Mouse (Mus musculus) layer of hippocampus, postnatal 25 days (tissue): ENCODE measurements around the gene Sufu. TPM values are rescaled to one million over a fixed set of nuclear protein-coding genes. Genes with fewer than 3 reads are reported as not detected.

Source experiments
- DNase-seq, 2 experiments: peaks; one replicate each; pipeline ENCODE4 v3.0.0; 2022; ENCODE audit warnings: mixed read lengths in 2 of 2, low spot score in 1 of 2; ENCODE audit errors: extremely low spot score in 1 of 2
- total RNA-seq, 2 experiments: library from RNA; stranded (reverse); gene quantifications; 2 replicates each; pipeline ENCODE4 v1.2.3; 2021

Sufu gene
- total RNA-seq, 2 experiments from 2014 or later, result 19.4 to 22.1 TPM

DNA sequence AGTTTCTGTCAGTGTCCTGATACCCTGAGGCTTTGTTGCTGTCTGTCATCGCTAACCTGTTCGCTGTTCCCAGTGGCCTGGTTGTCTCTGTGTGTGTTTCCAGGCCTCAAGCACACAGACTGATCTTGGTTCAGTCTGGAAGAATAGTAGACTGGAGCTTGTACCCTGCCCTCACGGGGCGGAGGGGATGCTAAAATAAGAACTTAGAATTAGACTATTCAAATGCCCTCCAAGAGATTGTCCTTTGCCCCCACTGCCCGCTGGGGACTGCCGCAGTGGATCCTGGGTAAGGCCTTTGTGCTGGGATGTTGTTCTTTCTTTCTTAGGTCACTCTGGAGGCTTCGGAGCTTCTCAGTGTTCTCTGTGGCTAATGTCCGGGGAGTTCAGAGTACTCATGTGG, 28.6 kb downstream of the Sufu start:
- no peak for DNase-seq

DNA sequence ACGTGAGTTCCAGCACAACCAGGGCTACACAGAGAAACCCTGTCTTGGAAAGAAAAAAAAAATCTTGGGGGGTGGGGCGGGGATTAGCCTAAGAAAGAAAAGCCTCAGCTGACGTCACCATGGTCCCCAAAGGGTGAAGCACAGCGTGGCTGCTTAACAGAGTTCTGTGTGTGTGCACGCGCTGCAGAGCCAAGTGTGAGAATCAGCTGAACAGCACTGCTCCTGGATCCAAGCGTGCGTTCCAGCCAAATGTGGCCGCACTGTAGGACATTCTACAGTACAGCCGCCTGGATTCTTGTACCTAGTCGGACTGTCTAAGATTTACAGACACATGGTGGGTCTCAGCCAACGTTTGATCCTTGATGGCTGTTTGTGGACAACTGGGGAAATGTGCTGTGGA, 29.8 kb downstream of the Sufu start:
- DNase-seq, result no peak

DNA sequence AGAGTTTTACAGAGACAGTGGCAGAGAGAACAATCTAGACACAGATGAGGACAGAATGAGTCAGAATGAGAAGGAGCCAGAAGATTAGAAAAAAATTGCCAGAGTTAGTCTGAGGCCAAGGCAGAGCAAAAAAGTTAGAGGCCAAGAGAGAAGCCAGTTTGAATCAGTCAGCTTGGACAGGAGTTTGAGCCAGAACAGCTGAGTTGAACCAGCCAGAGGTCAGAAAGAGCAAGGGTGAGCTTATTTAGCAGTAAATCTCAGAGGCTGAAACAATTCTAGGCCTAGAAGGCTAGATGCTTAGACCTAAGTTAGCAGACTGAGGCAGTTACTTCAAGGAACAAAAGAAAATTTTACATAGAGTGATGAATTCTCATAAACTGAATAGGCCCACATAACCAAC, 32.6 kb downstream of the Sufu start:
- no peak for DNase-seq

DNA sequence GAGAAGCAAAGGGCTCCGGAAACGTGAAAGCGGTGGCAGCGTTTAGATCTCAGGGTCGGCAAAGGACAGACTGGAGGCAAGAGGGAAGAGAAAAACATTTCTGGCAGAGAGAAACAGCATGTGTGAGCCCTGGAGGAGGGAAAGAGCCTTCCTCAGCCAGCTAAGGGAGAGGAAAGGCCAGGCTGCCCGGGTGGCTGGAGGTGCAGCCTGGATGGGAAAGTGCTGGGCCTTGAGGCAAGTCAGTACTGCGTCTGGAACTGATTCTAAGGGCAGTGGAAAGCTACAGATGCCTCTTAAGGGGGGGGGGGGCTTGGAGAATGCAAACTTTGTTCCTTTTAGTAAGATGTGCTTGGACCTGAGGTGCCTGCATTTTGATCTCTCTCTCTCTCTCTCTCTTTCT, 37.0 kb downstream of the Sufu start:
- no peak for DNase-seq

DNA sequence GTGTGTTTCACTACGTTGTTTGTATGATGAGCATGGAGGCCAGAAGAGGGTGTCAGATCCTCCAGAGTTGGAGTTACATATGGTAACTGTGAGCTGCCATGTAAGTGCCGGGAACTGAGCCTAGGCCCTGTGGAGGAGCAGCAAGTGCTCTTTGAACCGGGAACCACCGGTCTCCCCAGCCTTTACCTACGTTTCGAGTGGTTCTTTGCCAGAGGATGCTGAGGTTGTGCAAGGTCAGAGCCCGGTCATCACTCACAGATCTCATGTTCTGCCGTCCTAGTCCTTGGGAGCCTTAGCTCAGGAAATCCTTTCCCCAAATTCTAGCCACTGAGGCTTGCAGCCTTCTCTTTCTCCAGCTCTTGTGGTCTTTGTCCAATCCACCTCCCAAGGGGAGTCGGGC, 37.5 kb downstream of the Sufu start:
- no peak for DNase-seq

DNA sequence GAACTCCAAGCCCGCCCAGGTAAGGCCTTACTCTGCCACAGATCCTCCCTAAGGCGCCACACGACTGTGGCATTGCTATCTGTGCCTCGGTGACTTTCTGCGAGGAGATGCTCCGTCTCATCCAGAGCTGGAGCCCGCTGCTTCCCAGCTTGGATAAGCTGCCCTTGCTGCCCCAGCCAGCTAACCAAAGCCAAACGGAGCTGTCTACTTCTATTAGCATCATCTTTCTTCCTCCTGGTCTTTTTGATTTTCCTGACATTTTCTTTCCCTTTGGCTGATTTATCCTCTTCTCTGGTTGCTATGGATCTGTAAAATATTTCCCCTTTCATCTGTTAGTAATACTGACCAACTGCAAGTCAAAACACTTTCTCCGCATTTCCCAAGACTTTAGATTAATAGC, 37.9 kb downstream of the Sufu start:
- DNase-seq, result no peak

DNA sequence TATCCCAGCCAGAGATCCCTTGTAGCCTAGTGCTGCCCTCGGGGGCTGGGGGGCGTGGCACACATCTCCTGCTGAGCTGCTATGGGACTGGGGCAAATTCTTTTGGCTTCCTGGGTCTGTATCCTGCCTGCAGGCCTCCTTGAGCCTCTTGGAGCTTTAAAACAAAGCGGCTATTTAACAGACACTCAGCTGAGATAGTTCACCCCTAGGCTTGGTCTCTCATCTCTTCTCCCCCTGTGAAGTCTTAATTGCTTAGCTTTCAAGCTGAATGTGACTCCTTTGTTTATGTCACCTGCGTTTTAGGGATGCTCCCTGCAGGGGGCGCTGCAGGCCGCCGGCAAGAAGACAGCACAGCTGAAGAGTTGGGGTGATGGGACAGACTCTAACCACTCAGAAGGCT, 38.8 kb downstream of the Sufu start:
- no peak for DNase-seq

DNA sequence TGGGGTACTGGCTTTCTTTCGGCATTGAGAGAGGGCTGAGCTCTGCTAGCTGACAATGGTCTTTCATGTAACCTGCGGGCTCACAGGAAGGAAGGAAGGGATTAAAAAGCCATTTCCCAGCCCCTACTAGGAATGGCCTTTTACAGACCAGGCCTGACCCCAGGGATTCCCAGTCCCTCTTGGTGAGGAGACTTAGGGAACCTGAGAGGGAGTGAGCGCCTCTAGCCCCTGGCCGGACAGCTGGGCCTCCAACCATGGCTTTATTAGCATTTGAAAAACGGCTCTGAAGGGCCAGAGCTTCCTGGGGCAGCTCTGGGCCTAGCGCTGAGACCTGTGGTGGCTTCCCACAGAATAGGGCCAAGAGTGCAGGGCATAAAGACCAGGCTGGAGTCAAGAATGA, 46.8 kb downstream of the Sufu start:
- DNase-seq, result no peak

DNA sequence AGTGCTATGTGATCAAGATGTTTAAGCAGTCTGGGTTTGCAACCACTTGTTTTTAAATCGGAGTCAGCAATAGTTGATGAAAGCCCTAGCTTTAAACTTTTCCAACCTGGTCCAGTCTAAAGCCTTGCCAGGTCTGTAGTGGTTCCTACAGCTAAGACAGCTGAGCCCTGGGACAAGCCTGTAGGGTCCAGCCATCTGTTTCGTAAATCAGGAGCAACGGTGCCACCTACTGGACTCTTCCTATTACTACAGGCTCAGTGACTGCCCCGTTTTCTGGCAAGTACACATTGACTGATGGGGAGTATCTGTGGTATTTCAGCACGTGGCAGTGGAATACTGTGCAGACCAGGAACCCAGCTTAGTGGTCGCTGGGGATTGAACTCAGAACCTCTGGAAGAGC, 47.5 kb downstream of the Sufu start:
- DNase-seq, result peak; percentile 35 to 68

DNA sequence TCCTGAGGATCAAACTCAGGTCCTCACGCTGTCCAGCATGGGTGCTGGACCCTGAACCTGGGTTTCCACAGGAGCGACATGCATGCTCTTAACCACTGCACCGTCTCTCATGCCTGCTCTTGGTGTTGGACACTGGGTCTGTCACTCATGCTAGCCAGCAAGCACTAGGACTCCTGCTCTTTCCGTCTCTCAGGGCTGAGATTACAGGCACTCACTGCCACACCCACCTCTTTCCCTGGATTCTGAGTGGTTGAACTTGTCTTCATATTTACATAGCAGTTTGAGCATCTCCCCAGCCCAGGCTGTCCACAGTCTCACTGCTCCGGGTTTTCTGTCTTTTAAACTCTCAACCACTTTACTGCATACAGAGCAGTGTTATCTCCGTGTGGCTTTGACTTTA, 48.9 kb downstream of the Sufu start:
- no peak for DNase-seq

DNA sequence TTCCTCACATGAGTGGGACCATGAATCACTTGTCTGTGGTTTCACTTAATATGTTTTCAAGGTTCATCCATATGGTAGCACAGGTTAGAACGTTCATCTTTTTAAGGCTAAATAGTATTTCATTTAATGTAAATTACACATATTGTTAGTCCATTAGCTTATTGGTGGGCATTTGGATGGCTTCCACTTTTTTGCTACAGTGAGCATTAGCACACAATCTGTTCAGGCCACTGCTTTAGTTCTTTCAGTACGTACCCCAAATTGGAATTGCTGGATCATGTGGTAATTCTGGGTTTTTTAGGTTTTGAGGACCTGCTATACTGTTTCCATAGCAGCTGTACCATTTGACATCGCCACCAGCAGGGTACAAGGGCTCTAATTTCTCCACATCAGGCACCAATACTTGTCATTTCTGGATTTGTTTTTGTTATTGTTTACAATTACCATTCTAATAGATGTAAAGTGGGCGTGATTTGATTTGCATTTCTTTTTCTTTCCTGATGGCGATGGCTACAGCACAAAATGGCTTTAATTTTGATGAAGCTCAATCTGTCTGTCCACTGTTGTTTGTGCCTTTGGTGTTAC, 49.8 kb downstream of the Sufu start:
- no peak for DNase-seq

DNA sequence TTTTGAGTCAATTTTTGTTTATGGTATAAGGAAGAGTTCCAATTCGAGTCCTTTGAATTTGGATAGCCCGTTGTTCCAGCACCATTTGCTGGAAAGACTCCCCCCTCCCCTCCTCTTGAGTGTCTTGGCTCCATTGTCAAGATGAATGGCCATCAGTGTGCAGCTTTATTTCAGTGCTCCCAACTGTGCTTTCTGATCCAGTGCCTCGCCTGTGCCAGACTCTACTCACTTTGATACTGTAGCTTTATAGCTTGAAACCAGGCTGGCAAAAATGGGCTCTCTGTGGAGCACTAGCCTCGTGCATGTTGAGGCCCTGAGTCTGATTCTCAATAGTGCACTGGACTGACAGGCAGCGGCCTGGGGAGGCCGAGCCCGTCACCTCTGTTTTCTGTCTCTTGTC, 50.4 kb downstream of the Sufu start:
- no peak for DNase-seq

DNA sequence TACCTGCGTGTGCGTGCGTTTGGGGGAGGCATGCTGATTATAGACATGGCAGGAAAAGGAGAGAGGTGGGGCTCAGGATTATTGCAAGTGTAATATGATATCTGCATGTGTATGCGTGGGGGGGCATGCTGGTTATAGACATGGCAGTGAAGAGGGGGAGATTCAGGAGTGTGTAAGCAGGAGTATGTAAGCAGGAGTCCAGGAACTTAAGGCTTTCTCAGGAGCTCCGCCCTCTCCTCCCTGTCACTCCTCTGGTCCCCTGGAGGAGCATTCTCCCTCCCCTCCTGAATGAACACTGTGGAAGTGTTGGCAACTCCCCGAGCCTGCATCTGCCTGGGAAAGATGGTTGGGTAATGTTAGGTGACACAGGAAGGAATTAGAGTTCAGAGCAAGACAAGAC, 51.2 kb downstream of the Sufu start:
- no peak for DNase-seq

DNA sequence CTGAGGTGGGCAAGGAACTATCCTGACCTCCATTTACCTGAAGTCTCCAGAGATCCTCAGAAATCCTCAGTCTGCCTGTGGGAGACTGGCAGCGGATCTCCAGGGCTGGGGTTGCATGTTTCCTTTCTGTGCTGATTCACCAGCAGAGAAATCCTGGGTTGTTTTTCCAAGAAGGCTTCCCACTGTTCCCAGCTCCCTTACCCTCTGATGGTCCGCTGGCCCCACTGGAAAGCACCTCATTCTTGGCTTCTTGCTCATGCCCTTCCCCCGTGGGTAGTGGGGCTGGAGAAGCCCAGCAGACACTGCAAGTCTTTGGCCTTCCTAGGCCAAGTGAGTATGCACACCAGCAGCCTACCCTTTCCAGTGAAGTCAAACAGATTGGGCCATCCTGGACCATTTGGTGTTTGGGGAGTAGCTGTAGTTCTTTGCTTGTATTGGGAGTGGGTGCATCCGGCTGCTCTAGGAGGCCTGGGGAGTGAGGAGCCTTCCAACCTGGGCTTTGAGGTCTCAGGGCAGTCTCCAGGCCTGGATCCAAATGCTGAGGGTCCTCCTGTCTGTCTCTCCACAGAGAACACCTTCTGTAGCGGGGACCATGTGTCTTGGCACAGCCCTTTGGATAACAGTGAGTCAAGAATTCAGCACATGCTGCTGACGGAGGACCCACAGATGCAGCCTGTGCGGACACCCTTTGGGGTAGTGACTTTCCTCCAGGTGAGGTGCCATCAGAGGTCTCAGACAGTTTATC, 52.7 kb downstream of the Sufu start:
- DNase-seq, result no peak

DNA sequence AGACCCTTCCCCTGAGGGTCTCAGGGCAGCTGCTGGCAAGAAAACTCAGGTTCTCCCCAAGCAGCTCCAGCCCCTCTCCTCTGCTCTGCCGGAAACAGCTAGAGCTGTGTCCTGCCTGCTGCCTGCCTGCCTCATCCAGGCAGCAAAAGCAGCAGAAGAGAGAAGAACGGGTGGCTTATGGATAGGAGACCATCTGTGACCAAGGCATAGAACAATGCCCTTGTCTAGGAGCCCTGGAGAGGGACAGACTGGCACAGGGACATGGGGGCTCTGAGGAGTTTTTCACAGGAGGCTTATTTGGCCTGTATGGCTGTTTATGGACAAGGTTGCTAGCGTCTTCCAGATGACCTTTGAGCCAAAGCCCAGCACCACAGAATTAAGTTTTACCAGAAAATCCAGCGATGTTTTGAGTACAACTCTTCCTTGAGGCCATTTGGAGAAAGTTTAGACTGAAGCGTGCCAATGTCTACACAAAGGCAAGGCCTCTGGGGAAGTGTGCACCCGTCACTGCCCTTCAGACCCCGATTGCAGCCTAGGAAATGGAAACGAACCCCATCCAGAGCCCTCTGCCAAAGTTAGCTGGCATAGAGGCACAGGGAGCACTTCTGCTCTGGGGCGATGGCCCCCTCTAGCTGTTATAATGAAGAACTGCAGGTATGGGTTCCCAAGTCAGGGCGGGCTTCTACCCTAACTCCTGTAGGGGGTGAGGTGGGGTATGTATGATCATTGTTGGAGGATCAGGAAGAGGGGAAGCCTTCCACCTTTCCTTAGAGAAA, 55.5 kb downstream of the Sufu start:
- DNase-seq, result peak in 1 of 2 experiments; percentile 48

DNA sequence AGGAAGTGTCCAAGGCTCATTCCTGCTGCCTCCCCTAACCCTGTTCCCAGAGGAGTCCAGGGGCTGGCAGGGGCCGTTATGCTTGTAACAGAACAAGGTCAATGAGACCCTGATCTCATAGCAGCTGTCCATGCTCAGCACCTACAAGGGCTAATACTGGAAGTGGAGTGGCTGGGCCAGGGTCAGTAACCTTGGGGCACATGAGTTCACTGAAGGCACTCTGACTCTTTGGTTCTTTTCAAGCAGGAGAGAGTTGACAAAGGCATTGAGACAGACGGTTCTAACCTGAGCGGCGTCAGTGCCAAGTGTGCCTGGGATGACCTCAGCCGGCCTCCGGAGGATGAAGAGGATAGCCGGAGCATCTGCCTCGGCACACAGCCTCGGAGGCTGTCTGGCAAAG, 56.2 kb downstream of the Sufu start:
- DNase-seq, result no peak

DNA sequence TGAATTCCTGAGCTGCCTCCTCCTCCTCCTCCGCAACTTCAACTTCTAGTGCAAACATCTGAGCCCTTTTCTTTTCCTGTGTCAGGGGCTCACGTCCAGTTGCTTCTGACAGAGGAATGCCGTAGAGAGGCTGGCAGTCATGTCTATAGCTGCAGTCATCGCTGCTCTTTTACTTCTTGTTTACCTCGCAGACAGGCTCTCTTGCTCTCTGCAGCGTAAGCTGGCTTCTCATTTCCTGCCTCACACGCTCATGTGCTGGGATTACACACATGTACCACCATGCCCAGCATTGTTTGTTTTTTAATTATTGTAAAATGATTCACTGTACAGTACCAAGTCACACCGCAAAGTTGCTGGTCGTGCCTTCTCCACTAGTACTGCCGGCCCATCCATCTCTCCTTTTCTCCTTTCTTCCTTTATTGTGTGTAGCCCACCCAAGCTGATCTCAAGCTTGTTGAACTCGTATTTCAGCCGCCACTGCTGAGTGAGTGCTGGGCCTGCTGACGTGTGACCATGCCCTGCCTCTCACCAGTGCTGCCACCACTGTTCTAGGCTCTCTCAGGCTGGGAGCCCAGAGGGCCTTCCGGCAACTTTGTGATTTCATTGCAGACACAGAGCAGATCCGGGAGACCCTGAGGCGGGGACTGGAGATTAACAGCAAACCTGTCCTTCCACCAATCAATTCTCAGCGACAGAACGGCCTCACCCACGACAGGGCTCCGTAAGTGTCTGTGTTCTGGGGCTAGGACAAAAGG, 57.6 kb downstream of the Sufu start:
- no peak for DNase-seq

DNA sequence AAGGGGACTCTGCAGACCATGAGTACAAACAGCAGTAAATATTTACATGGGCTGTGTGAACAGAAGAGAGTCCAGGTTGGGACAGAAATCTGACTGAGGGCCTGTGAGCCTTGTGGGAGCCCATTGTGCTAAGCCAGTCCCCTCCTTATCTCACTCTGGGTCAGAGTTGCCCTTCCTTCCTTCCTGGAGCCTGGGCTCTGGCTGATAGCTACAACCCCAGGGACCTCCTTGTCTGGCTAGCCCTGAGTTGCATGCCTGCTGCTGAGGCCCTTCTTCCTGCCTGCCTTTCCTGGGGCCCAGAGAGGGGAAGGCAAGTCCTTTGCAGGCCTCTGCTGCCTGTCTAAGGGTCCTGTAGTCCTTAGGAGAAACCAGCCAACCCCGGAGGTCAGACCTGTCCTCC, 58.3 kb downstream of the Sufu start:
- DNase-seq, result no peak

DNA sequence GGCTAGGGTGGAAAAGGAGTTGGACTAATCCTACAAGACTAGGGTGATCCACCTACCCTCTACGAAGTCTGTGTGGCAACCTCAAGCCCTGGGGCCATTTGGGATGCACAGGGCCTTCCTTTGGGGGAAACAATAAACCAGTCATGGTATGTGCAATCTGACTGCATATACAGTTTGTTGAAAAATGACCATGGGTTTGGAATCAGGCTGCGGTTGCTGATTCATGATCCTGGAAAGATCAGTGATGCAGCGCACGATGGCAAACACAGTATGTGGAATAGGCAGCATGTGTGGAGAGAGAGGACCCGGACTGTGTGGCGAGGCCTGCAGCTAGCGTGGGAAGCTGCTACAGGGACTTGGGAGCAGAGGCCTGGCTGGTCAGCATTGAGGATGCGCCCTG, 58.9 kb downstream of the Sufu start:
- DNase-seq, result no peak

DNA sequence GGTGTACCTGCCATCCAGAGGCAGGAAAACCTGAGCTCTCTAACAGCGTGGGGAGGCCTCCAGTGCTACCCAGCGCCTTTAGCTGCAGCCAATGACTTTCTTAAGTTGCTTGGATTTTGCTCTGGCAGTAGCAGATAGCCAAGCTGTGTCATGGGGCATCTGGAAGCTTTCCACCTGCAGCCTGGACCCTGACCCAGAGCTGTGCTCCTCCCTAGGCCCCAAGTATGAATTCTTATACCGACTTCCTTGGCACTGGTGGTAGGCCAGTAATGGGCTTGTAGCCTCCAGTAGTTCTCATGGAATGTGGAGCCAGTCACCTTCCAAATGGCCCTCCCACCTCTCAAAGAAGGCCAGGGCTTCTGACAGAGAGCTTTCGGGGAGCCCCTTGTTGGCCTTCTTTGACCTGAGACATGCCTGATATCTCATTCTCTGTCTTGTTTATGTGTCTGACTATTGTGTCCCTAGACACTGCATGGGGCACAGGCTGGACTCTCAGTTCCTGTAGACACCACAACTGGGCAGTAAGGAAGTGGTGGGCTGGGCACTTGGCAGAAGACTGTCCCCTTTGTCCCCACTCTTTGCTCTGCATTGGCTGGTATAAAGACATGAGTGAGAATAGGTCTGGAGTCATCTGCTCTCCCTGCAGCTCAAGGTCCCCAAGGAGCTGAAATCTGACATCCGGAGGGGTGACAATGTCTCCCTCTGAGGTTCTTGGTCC, 59.5 kb downstream of the Sufu start:
- DNase-seq, result no peak
